Mouse (Mus musculus) thymus, postnatal 4 days (tissue): ENCODE data around the gene Dnase1l2.

Experiments
- DNase-seq: peaks from one replicate; pipeline ENCODE4 v3.0.0; 2021

Dnase1l2 gene

DNA sequence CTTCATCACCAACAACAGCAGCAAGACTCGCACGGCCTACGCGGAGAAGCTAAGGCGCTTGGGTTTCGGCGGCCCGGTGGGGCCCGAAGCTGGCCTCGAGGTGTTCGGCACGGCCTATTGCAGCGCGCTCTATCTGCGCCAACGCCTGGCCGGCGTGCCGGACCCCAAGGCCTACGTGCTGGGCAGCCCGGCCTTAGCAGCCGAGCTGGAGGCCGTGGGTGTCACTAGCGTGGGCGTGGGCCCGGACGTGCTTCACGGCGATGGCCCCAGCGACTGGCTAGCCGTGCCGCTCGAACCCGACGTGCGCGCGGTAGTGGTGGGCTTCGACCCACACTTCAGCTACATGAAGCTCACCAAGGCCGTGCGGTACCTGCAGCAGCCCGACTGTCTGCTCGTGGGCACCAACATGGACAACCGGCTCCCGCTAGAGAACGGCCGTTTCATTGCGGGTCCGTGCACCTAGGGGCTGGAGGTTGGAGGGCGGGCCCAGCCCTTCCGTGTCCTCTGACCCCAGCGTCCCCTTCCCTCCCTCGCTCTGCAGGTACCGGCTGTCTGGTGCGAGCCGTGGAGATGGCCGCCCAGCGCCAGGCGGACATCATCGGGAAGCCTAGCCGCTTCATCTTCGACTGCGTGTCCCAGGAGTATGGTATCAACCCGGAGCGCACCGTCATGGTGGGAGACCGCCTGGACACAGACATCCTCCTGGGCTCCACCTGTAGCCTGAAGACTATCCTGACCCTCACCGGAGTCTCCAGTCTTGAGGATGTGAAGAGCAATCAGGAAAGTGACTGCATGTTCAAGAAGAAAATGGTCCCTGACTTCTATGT, 28.0 kb upstream of the Dnase1l2 start:
- peak; percentile 56 for DNase-seq

DNA sequence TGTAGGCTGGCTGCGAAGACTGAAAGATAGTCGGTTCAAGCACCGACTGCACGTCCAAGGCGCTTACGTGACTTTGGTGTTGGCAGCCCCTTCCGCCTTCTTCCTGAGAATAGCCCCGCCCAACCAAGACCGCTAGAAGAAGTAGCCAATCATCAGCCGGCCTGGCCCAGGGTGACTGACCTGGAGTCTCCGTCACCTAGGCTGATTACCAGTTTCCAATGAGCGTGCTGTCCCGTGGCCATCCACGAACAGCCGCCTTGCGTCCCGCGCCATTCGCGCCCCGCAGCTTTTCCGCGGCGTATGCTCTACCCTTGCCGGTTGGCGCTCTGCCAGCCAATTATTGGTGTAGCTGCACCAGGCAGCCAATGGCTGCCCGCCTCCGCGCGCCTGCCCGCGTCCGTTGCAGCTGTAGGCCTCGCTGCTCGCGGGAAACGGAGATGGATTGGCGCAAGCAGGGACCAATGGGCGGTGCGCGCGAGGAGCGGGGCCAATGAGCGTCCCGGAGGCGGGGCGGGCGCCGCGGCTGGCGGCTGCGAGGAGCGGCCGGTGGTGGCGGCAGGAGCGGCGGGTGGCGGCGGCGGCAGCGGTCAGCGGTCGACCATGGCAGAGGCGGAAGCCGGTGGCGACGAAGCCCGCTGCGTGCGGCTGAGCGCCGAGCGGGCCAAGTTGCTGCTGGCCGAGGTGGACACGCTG, 27.2 kb upstream of the Dnase1l2 start, which contains the start of the genes E4f1 and Pgp:
Gene E4f1 (minus strand): TSS at position 404 of the 693 bp plus-strand sequence.
Gene Pgp (plus strand): TSS at position 483 of the 693 bp plus-strand sequence.
- peak; percentile 97 for DNase-seq

DNA sequence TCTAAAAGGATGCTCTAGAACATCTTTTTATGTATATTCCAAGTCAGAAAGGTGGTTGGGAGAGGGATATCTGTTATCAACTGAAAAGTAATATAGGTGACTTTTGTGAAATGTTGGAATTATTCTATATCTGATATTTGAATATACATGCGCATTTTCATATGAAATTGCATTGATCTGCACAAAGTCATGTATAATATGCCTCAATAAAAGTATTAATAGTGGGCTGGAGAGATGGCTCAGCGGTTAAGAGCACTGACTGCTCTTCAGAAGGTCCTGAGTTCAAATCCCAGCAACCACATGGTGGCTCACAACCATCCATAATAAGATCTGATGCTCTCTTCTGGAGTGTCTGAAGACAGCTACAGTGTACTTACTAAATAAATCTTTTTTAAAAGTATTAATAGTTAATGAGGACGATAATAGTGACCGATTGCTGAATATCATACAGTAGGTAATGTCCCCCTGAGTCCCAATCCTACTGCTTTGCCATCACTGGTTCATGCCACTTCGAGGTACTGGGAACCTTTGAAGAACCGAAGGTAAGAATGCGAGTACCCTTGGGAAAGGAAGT, 26.5 kb upstream of the Dnase1l2 start:
- DNase-seq = no peak

DNA sequence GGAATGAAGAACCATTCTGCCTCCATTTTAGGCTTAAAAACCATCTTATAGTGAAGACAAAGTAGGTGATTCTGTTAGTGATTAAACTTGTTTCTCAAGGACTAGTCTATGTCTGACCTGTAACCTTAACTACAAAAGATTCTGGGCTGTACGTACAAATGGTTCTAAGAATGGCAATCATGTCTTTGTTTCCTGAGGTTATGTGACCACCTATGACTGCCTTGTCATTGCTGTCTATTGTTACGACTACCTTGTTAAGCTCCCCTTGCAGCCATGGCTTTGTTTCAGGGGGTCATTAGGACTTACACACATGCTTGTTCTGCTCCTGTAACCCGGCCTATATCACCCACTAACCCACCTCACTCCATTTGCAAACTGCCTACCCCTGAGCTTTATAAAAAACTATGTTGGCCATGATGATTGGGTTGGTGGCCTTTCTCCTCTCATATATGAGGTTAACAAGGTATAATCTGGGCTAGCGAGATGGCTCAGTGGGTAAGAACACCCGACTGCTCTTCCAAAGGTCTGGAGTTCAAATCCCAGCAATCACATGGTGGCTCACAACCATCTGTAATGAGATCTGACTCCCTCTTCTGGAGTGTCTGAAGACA, 25.8 kb upstream of the Dnase1l2 start:
- DNase-seq = no peak

DNA sequence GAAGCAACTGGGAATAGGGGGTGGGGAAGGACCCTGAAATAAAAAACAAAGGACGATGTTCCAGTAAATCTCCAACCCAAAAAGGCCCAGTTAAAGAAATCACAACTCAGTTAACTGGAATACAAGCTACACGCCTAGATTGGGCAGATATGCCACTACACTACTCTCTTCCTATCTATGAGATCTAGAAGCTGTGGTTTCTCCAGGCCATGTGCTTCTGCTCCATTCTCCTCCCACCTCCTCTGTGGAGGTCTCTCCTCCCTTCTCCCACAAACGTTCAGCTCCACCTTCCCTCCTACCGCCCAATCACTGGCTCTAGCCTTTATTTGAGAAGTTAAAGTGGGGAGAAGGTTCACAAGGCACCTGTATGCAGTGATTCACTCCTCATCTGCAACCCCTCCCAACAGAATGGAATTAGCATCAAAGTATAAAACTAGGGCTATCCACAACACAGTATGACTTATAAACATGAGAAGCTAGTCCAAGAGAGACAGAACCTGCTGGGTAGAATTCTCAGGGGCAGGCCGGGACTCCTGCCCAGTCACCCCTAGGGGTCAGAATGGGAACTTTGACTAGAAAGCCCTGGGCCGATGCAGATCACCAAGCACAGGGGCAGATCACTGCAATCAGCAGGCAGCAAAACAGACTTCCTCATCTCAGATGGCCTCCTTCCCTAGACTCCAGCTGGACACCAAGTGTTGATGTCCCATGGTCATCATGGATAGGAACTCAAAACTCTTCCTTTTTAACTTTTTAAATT, 20.6 kb upstream of the Dnase1l2 start:
- no peak for DNase-seq

DNA sequence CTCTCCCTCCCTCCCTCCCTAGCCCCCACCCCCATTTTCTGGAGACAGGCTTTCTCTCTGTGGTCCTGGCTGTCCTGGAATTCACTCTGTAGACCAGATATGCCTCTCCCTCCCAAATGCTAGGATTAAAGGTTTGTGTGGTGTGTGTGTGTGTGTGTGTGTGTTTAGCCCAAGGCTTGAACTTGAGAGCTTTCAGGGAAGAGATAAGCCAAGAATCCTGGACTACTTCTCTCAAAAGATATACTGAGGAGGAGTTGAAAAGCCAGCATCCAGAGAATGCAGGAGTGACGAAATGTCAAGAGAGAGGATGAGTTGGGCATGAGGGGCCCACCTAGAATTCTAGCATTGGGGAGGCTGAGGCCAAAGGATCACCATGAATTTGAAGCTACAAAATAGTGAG, 20.0 kb upstream of the Dnase1l2 start:
- no peak for DNase-seq

DNA sequence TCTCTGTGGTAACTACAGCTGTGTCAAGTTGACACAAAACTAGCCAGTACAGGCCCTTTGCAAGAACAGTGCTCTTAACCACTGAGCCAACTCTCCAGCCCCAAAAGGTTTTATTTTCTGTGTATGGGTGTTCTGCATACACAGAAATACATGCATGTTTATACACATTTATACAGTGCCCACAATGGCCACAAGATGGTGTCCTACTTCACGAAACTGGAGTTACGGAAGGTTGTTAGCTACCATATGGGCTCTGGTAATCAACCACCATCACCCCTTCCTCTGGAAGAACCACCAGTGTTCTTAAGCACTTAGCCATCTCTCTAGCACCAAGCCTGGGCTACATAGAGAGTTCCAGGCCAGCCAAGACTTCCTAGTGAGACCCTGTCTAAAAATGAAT, 18.7 kb upstream of the Dnase1l2 start:
- DNase-seq = peak; percentile 63

DNA sequence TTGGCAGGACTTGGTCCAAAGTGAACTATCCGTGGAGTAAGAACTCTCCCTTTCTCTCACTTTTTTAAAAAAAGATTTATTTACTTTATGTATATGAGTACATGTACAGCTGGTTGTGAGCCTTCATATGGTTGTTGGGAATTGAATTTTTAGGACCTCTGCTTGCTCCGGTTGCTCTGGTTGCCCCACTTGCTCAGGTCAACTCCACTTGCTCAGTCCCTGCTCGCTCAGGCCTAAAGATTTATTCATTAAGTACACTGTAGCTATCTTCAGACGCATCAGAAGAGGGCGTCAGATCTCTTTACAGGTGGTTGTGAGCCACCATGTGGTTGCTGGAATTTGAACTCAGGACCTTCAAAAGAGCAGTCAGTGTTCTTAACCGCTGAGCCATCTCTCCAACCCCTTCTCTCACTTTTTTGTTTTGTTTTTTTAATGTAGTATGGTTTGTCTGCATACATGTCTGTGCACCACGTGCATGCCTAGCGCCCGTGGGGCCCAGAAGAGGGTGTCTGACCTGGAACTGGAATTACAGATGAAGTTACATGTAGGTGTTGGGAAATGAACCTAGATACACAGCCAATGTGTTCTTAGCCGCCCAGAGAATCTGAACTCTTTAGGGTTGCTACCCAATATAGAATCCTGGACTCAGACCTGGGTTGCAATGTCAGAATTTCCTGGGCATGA, 12.8 kb upstream of the Dnase1l2 start:
- DNase-seq = peak; percentile 36

DNA sequence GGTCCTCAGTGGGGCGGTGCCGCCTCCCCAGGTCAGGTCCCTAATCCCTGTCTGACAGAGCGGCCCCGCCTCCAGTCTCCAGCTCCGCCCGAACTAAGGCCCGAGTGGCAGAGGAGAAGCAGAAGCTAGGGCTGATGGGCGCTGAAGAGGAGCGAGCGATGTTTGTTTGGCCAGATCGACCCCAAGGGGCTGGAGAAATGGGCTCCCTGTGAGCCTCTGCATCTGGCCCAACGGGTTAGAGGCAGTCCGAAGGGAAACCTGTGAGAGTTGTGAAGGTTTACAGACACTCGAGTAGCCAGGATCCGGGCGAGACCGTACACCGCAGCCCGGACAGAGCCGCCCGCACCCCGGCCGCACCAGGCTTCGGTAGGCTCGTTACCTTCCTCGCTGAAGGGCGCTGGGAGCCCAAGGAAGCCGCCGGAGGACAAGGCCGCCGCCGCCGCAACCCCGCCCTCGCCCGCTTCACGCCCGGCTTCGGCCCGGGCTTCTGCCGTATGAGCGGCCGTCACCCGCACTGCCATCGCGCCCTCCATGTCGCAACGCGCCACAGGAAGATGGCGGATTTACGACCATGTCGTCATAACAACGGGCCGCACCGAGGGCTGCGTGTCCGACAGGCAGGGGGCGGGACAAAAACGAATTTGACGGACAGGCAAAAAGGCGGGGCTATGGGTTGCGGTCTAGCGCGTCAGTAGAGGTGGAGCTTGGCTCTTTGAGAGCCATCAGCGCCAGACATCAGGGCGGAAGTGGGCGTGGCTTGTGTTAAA, 12.0 kb upstream of the Dnase1l2 start:
- peak; percentile 99 for DNase-seq

DNA sequence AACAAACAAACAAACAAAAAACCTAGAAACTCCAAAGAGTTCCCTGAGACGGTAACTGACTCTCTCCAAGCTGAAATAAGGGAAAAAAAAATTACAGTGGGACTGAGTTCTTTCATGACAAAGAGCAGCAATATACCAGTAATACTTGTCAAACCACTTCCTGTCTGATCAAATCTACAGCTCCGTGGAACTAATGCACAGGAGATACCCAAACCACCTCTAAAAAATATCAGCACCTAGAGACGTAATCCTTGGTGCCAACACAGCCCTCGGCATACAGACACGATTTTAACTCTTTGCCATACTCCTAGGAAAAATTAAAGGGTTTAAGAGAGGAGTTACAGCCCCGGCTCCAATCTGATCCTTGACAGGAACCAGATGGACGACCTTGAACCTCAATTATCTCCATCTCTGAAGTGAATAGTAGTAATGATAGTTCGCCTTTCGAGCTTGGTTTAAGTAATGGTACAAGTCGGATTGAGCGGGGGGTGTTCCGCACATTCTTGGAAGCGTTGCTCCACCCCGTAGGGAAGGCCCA, 11.4 kb upstream of the Dnase1l2 start:
- DNase-seq = no peak

DNA sequence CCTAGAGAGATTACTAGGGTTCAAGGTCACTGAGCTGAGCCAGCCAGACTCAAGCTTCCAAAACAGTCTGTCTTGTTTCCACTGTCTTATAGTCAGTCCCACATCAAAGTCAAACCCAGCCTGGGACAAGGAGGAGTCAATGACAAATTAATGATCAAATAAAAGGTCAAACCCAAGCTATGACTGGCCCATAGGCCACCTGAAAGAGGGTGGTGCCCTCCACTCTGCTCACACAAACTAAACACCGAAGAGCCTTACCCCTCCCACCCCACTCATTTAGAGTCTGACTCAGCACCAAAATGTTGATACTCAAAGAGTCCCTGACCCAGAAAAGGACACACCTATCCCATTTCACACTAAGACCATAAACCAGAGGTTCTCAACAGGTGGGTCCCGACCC, 10.5 kb upstream of the Dnase1l2 start:
- no peak for DNase-seq

DNA sequence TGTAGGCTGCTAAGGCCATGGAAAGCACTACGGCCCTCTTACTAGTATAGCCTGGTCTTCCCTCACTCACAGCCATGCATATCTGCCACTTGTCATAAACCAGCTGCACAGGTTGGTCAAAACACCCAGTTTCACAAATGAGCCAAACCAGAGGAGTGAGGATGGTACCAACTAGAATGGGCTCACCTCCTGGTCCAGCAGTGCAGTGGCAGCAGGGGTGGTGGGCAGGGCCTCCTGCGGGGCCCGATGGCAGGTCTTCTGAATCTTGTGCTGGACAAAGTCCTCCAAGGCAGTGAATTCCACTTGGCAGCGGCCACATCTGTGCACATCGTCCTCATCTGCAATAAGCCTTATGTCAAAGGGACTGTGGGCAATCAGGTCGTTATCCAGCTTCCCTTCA, 8.3 kb upstream of the Dnase1l2 start:
- no peak for DNase-seq

DNA sequence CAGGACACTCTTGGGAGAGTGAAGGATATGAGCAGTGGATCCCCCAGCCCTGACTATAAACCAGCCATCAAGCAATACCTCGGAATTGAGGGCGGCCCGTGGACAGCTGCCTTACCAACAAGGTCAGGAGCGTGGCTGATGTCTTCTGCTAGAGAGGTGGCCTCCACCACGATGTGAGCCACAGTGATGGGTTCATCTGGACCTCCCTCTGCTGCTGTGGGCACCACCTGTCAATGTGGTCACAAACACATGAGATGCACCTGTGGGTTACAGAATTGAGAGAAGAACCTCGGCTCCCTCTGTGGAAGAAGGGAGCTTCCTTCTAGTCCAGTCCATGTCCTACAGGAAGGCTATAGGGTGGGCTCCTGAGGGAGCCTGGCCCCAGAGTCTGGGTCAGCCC, 6.6 kb upstream of the Dnase1l2 start:
- DNase-seq = no peak

DNA sequence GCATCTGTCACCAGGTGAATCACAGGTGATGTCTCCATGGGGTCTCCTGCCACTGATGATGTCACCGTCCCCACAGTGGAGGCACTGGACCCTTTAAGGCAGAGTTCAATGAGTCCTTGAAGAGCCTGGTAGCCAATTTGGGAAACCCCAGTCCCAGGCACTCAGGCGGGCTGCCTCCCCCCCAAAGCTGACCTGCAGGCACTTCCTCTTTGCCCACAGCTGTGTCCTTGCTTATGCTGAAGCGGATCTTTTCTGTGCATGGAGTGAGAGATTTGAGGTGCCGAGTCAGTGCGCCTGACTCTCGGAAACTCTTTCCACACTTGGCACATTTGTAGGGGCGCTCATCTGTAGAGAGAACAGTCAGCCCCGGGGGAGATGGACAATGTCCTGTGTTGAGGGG, 3.7 kb upstream of the Dnase1l2 start:
- DNase-seq = no peak

DNA sequence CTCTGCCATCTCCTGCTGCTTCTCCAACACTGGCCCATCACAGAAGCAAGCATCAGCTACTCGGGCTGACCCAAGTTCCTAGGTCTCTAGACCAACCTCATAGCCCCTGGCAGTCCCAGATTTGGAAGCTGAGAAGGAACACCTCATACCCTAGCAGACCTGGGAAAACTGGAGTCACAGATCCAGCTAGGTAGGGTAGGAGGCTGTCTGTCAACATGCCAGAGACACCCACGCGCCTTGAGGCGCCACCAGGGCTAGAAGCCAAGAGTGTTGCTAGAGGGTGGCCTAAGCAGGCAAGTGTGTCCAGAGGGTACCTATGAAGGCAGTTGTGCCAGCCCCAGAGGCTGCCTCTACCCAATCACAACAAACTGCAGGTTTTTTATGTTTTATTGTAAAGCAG, 504 bp upstream of the Dnase1l2 start:
- no peak for DNase-seq

DNA sequence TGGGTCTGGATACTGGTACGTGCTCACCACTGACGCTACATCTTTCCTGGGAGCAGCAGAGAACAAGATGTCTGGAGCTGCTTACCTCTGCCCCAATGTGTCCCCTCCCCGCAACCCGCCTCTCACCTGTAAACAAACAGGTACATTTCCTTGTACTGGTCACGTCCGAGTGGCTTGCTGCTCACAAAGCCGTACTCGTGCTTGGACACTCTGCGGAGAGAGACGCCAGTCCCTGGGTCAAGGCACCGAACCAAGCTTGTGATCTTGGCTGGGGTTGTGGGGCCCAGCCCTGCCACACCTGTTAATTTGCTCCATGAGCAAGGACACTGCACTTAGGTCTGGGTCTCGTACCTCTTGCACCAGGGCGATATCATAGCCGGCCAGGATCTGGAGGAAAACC, 798 bp downstream of the Dnase1l2 start:
- no peak for DNase-seq

DNA sequence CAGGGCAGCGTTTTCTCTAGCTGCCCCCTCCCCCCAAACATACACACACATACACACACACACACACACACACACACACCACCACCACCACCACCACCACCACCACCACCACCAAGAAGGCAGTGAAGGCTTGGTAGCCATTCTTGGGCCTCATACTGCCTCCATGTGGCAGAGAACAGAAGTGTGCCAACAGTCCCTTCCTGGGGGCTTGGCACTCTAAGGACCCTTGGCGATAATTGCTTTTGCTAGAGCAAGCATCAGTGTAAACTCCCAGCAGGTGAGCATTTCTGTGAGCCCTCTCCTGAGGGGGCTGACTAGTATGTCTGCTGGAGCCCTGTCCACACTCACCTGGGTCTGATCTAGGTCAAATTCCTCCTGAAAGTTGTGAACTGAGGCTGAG, 1.8 kb downstream of the Dnase1l2 start:
- DNase-seq = peak; percentile 48

DNA sequence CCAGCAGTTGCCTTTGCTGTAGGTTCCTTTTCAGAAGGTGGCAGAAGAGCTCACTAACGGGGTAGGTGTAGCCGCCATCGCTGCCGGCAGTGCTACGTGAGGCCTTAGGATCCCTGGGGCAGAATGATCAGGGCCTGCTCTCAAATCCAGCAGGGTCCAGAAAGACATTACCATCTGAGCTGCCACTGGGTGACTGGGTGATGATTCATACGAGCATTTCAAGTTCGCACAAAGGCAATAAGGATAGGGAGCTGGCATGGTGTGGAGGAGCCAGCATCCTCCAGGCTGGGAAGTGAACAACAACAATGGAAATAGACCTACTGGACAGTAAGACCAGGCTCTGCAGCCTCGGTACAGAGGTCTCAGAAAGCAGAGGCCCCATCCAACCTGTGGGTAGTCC, 2.5 kb downstream of the Dnase1l2 start:
- no peak for DNase-seq

DNA sequence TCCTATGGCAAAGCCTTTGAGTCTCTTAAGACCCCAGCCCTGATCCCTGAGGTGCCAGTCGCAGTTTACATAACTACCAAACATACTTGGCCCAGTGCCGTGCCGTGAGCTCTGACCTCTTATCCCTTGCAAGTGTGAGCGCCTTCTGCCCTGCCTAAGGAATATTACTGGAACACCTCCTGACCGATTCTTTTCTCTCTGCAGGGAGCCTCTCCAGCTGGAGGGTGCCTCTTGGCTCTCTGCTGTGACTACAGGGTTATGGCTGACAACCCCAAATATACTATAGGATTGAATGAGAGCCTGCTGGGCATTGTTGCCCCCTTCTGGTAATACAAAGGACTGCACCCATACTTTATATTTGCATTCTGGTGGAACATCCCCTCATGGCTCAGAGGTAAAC, 5.9 kb downstream of the Dnase1l2 start:
- DNase-seq = peak; percentile 36

DNA sequence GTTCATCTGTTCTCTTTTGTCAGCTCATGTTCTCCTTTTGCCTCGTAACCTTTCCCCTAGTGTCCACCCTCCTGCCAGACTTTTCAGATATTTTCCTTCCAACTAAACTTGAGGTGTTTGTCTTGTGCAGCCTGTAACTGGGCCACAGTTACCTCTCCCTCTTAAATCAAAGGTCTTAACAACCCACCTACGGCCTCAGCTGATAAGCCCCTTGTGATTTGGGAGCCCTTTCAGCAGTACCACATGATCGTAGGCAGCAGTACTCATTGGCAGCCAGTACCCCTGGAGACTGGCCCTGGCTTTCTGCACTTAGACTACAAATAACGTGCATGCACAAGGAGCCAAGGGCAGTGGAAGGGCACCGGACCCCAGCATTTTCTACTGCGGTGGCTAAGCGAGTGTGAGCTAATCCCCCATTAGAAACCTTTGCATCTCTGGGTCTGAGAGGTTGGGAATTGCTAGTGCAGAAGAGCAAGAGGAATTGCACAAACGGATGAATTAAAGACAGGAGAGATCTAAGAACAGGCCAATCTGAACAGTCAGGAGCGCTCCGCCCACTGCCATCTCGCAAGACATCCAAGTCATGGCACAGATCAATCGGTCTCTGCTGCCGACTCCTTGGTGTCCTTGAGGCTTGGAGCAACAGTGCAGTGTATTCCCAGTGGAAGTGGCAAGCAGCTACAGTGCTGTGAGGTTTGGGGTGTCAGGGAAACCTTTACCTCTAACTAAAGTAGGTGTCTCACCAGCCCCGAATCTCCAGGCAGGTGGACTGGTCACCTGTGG, 13.5 kb downstream of the Dnase1l2 start:
- DNase-seq = no peak
